Mouse (Mus musculus): ENCODE measurements around the gene Crip1. TPM values are rescaled to one million over a fixed set of nuclear protein-coding genes. Genes with fewer than 3 reads are reported as not detected.
A peak's percentile ranks its signal among the peaks of the same experiment; 100 is the strongest.

Crip1 gene
- total and polyA plus RNA-seq, 3 experiments = 282 to 438 TPM; not detected in 1

DNA sequence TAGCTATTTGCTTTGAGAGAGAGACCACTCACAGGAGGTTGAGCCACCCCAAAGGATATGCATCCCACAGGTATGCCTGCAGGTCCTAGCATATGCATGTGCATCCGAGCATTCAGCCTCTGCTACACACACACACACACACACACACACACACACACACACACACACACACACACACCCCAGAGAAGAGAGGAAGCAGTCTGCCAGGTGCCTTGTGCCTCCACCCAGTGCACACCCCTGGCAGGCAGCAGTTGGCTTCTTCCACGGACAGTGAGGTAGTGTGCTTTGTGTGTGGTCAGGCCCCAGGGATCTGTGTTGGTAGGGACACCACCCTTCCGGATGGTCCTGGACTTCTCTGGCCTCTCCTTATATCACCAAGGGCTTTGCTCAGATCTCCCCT, 3.8 kb downstream of the Crip1 start:
- H3K9ac ChIP-seq (ENCODE audit: control insufficient read depth, low read depth, low read length, poor library complexity, severe bottlenecking) = no peak overlapping the region
- no peak overlapping the region for H3K27ac ChIP-seq (ENCODE audit: control insufficient read depth, low read depth, low read length)
- H3K79me2 ChIP-seq (ENCODE audit: control insufficient read depth, insufficient read depth, low read length, poor library complexity) = no peaks in the 10 kb centered on the region; the same call in 1 of the 2 replicates
- no peak for DNase-seq (ENCODE audit: low read depth, low spot score)
- no peaks in the 10 kb centered on the region for H3K9me3 ChIP-seq (replicated peaks; ENCODE audit: insufficient read depth, low read length)
- no peaks in the 10 kb centered on the region for H3K27me3 ChIP-seq (ENCODE audit: control insufficient read depth in 1 of 2, insufficient read depth in 2 of 2, low read length in 2 of 2)
- H3K36me3 ChIP-seq (ENCODE audit: control insufficient read depth in 1 of 2, insufficient read depth in 2 of 2, low read length in 2 of 2) = peaks cover 0 to 18% of the 10 kb centered on the region in 2 experiments; a peak in 2 of 4 replicates
- H3K4me3 ChIP-seq (ENCODE audit: control insufficient read depth in 1 of 2, insufficient read depth in 1 of 2, low read depth in 2 of 2, low read length in 2 of 2) = no peak overlapping the region
- peaks cover 16 to 43% of the 10 kb centered on the region in 2 experiments for H3K4me1 ChIP-seq (ENCODE audit: control insufficient read depth in 1 of 2, insufficient read depth in 2 of 2, low read length in 2 of 2)
- TF ChIP-seq MAZ (IDR thresholded peaks at IDR 0.05; ENCODE audit: low read depth, low read length) = no peak
- TF ChIP-seq GABPA (IDR thresholded peaks at IDR 0.05; ENCODE audit: low read depth, low read length) = no peak
- TF ChIP-seq RCOR1 (IDR thresholded peaks at IDR 0.05; ENCODE audit: low read depth, low read length) = no peak
- no peak for TF ChIP-seq E2F4 (IDR thresholded peaks at IDR 0.05; ENCODE audit: borderline replicate concordance, low read depth, low read length)

DNA sequence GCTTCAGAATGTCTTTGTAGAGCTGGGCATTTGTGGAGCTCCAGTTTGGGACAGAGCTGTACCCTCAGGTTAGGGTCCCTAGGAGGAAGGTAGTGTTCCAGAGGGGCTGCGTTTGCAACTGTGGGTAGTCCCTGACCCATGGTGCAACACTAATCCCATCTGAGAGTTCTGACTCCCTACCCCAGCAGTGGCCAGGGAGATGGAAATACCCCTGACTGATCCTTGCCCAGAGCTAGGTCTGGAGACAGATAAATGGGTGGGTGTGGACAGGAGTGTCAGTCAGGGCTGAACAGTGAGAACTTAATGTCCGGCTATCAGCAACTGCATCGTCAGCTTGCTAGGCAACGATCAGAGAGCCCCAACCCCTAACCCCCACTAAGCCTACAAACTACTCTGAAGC, 4.5 kb downstream of the Crip1 start:
- DNase-seq (ENCODE audit: low read depth, low spot score) = no peak
- Histone ChIP-seq H3K36me3 (ENCODE audit: control insufficient read depth in 1 of 2, insufficient read depth in 2 of 2, low read length in 2 of 2) (peaks cover 0 to 18% of the 10 kb centered on the region in 2 experiments; a peak in 2 of 4 replicates), H3K27ac (ENCODE audit: control insufficient read depth, low read depth, low read length) (no peak overlapping the region), H3K9ac (ENCODE audit: control insufficient read depth, low read depth, low read length, poor library complexity, severe bottlenecking) (no peak overlapping the region), H3K9me3 (replicated peaks; ENCODE audit: insufficient read depth, low read length) (no peaks in the 10 kb centered on the region), H3K4me3 (ENCODE audit: control insufficient read depth in 1 of 2, insufficient read depth in 1 of 2, low read depth in 2 of 2, low read length in 2 of 2) (no peak overlapping the region), H3K27me3 (ENCODE audit: control insufficient read depth in 1 of 2, insufficient read depth in 2 of 2, low read length in 2 of 2) (no peaks in the 10 kb centered on the region), H3K4me1 (ENCODE audit: control insufficient read depth in 1 of 2, insufficient read depth in 2 of 2, low read length in 2 of 2) (peaks cover 16 to 43% of the 10 kb centered on the region in 2 experiments), H3K79me2 (ENCODE audit: control insufficient read depth, insufficient read depth, low read length, poor library complexity) (no peaks in the 10 kb centered on the region; the same call in 1 of the 2 replicates)
- TF ChIP-seq ELF1 (IDR thresholded peaks at IDR 0.05; ENCODE audit: low read depth, low read length) (no peak), MYB (IDR thresholded peaks at IDR 0.05; ENCODE audit: low read depth, low read length) (no peak), ZKSCAN1 (IDR thresholded peaks at IDR 0.05; ENCODE audit: low read depth, low read length) (no peak), ZMIZ1 (IDR thresholded peaks at IDR 0.05; ENCODE audit: low read depth, low read length) (no peak), TBP (IDR thresholded peaks at IDR 0.05; ENCODE audit: low read depth, low read length) (no peak), MYC (IDR thresholded peaks at IDR 0.05; ENCODE audit: low read depth, low read length) (no peak), MXI1 (IDR thresholded peaks at IDR 0.05; ENCODE audit: low read depth, low read length) (no peak)

DNA sequence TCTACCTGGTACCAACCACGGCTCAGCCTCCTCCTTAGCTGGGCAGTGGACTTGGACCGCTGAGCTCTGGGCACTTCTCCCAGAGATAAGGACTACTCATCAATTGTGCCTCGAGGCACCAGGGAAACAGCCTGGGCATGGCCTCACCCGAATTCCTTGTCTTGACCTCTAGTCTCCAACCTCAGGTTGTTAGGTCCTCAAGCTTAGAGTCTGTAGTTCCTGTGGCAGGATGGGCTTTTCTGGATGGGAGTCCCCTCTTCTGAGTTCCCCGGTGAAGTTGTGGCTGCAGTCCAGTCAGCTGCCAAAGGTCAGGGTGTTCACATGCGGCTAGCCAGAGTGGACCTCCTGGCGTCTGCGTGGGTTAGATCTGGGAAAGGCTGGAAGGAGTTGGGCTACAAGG, 4.9 kb downstream of the Crip1 start:
- no peak for DNase-seq (ENCODE audit: low read depth, low spot score)
- no peaks in the 10 kb centered on the region for H3K27me3 ChIP-seq (ENCODE audit: control insufficient read depth in 1 of 2, insufficient read depth in 2 of 2, low read length in 2 of 2)
- peaks cover 0 to 18% of the 10 kb centered on the region in 2 experiments; a peak in 2 of 4 replicates for H3K36me3 ChIP-seq (ENCODE audit: control insufficient read depth in 1 of 2, insufficient read depth in 2 of 2, low read length in 2 of 2)
- TF ChIP-seq GATA1 (IDR thresholded peaks at IDR 0.05; ENCODE audit: low read depth, low read length) (0 out of 2 replicates have a peak, but pooled peaks have one; percentile 19), GABPA (IDR thresholded peaks at IDR 0.05; ENCODE audit: low read depth, low read length) (no peak)
- no peaks in the 10 kb centered on the region for H3K9me3 ChIP-seq (replicated peaks; ENCODE audit: insufficient read depth, low read length)
- peak overlapping the region; percentile 79; the same call in 1 of the 2 replicates for H3K9ac ChIP-seq (ENCODE audit: control insufficient read depth, low read depth, low read length, poor library complexity, severe bottlenecking)
- peak overlapping the region in 1 of 2 experiments; percentile 80; a peak in 1 of 4 replicates for H3K4me3 ChIP-seq (ENCODE audit: control insufficient read depth in 1 of 2, insufficient read depth in 1 of 2, low read depth in 2 of 2, low read length in 2 of 2)
- no peaks in the 10 kb centered on the region; the same call in 1 of the 2 replicates for H3K79me2 ChIP-seq (ENCODE audit: control insufficient read depth, insufficient read depth, low read length, poor library complexity)
- no peak overlapping the region for H3K27ac ChIP-seq (ENCODE audit: control insufficient read depth, low read depth, low read length)
- peaks cover 16 to 43% of the 10 kb centered on the region in 2 experiments for H3K4me1 ChIP-seq (ENCODE audit: control insufficient read depth in 1 of 2, insufficient read depth in 2 of 2, low read length in 2 of 2)
